Mouse (Mus musculus): Measurements from ENCODE around the gene Fxr1. TPM values are rescaled to one million over a fixed set of nuclear protein-coding genes. Genes with fewer than 3 reads are reported as not detected.

Fxr1 gene
- polyA plus RNA-seq, 1 experiment = 55.9 TPM

- no peak for DNase-seq (ENCODE audit: low read depth)
- no peak for TF ChIP-seq POLR2A (IDR thresholded peaks at IDR 0.05; ENCODE audit: borderline replicate concordance, extremely low read depth, insufficient read depth, insufficient read length, poor library complexity, severe bottlenecking)
- TF ChIP-seq CTCF (IDR thresholded peaks at IDR 0.05; ENCODE audit: borderline replicate concordance, extremely low read depth, insufficient read depth, insufficient read length) = no peak
Observed at GRCm38 (mm10) chr3:34072726-34073125, 53.0 kb downstream of the Fxr1 start.

- no peak for TF ChIP-seq CTCF (IDR thresholded peaks at IDR 0.05; ENCODE audit: borderline replicate concordance, extremely low read depth, insufficient read depth, insufficient read length)
- no peak for TF ChIP-seq POLR2A (IDR thresholded peaks at IDR 0.05; ENCODE audit: borderline replicate concordance, extremely low read depth, insufficient read depth, insufficient read length, poor library complexity, severe bottlenecking)
- no peak for DNase-seq (ENCODE audit: low read depth)
Observed at GRCm38 (mm10) chr3:34076058-34076759, 56.5 kb downstream of the Fxr1 start.

- TF ChIP-seq POLR2A (IDR thresholded peaks at IDR 0.05; ENCODE audit: borderline replicate concordance, extremely low read depth, insufficient read depth, insufficient read length, poor library complexity, severe bottlenecking) = peak; percentile 70; the same call in 1 of the 2 replicates
- TF ChIP-seq CTCF (IDR thresholded peaks at IDR 0.05; ENCODE audit: borderline replicate concordance, extremely low read depth, insufficient read depth, insufficient read length) = no peak
- DNase-seq (ENCODE audit: low read depth) = peak; percentile 98
Observed at GRCm38 (mm10) chr3:34080900-34081662, 61.3 kb downstream of the Fxr1 start, which contains the start of gene Dnajc19. Gene Dnajc19 (minus strand): TSS chr3:34081321.

GRCm38 (mm10) chr3:34081929-34082328, 62.2 kb downstream of the Fxr1 start:
- no peak for TF ChIP-seq POLR2A (IDR thresholded peaks at IDR 0.05; ENCODE audit: borderline replicate concordance, extremely low read depth, insufficient read depth, insufficient read length, poor library complexity, severe bottlenecking)
- TF ChIP-seq CTCF (IDR thresholded peaks at IDR 0.05; ENCODE audit: borderline replicate concordance, extremely low read depth, insufficient read depth, insufficient read length) = no peak
- no peak for DNase-seq (ENCODE audit: low read depth)

GRCm38 (mm10) chr3:34083655-34084054, 63.9 kb downstream of the Fxr1 start:
- DNase-seq (ENCODE audit: low read depth) = no peak
- TF ChIP-seq CTCF (IDR thresholded peaks at IDR 0.05; ENCODE audit: borderline replicate concordance, extremely low read depth, insufficient read depth, insufficient read length) = no peak

- DNase-seq (ENCODE audit: low read depth) = peak; percentile 44
- TF ChIP-seq CTCF (IDR thresholded peaks at IDR 0.05; ENCODE audit: borderline replicate concordance, extremely low read depth, insufficient read depth, insufficient read length) = no peak
- no peak for TF ChIP-seq POLR2A (IDR thresholded peaks at IDR 0.05; ENCODE audit: borderline replicate concordance, extremely low read depth, insufficient read depth, insufficient read length, poor library complexity, severe bottlenecking)
Observed at GRCm38 (mm10) chr3:34102891-34103290, 83.1 kb downstream of the Fxr1 start.

- DNase-seq (ENCODE audit: low read depth) = peak; percentile 84
- no peak for TF ChIP-seq POLR2A (IDR thresholded peaks at IDR 0.05; ENCODE audit: borderline replicate concordance, extremely low read depth, insufficient read depth, insufficient read length, poor library complexity, severe bottlenecking)
- no peak for TF ChIP-seq CTCF (IDR thresholded peaks at IDR 0.05; ENCODE audit: borderline replicate concordance, extremely low read depth, insufficient read depth, insufficient read length)
Observed at GRCm38 (mm10) chr3:34103902-34104672, 84.3 kb downstream of the Fxr1 start.

GRCm38 (mm10) chr3:34106421-34106820, 86.7 kb downstream of the Fxr1 start:
- TF ChIP-seq CTCF (IDR thresholded peaks at IDR 0.05; ENCODE audit: borderline replicate concordance, extremely low read depth, insufficient read depth, insufficient read length) = no peak
- TF ChIP-seq POLR2A (IDR thresholded peaks at IDR 0.05; ENCODE audit: borderline replicate concordance, extremely low read depth, insufficient read depth, insufficient read length, poor library complexity, severe bottlenecking) = no peak
- no peak for DNase-seq (ENCODE audit: low read depth)

GRCm38 (mm10) chr3:34107631-34108030, 87.9 kb downstream of the Fxr1 start:
- no peak for TF ChIP-seq POLR2A (IDR thresholded peaks at IDR 0.05; ENCODE audit: borderline replicate concordance, extremely low read depth, insufficient read depth, insufficient read length, poor library complexity, severe bottlenecking)
- no peak for DNase-seq (ENCODE audit: low read depth)

- DNase-seq (ENCODE audit: low read depth) = no peak
- no peak for TF ChIP-seq CTCF (IDR thresholded peaks at IDR 0.05; ENCODE audit: borderline replicate concordance, extremely low read depth, insufficient read depth, insufficient read length)
- TF ChIP-seq POLR2A (IDR thresholded peaks at IDR 0.05; ENCODE audit: borderline replicate concordance, extremely low read depth, insufficient read depth, insufficient read length, poor library complexity, severe bottlenecking) = no peak
Observed at GRCm38 (mm10) chr3:34111941-34112685, 92.4 kb downstream of the Fxr1 start.

GRCm38 (mm10) chr3:34115806-34116205, 96.1 kb downstream of the Fxr1 start:
- peak; percentile 53 for DNase-seq (ENCODE audit: low read depth)
- no peak for TF ChIP-seq CTCF (IDR thresholded peaks at IDR 0.05; ENCODE audit: borderline replicate concordance, extremely low read depth, insufficient read depth, insufficient read length)
- TF ChIP-seq POLR2A (IDR thresholded peaks at IDR 0.05; ENCODE audit: borderline replicate concordance, extremely low read depth, insufficient read depth, insufficient read length, poor library complexity, severe bottlenecking) = no peak

All from brain, embryonic 14.5 days (tissue).